Mouse (Mus musculus) layer of hippocampus, postnatal 14 days (tissue): ENCODE data around the gene Gm29797. TPM values are rescaled to one million over a fixed set of nuclear protein-coding genes. Genes with fewer than 3 reads are reported as not detected.

Source experiments
- DNase-seq, 2 experiments: peaks; one replicate each; pipeline ENCODE4 v3.0.0; 2021 to 2022; ENCODE audit warnings: low spot score in 2 of 2, mixed read lengths in 1 of 2
- long read RNA-seq, 2 experiments: library from polyadenylated mRNA; stranded (forward); transcript quantifications; one replicate each; pipeline ENCODE4 v2.0.0; 2021
- total RNA-seq, 2 experiments: library from RNA; stranded (reverse); gene quantifications; 2 replicates each; pipeline ENCODE4 v1.2.3; 2021

Gene Gm29797
- total RNA-seq, result not detected
- long read RNA-seq, experiment 1, result 0 reads
- long read RNA-seq, experiment 2, result 0 reads

DNA sequence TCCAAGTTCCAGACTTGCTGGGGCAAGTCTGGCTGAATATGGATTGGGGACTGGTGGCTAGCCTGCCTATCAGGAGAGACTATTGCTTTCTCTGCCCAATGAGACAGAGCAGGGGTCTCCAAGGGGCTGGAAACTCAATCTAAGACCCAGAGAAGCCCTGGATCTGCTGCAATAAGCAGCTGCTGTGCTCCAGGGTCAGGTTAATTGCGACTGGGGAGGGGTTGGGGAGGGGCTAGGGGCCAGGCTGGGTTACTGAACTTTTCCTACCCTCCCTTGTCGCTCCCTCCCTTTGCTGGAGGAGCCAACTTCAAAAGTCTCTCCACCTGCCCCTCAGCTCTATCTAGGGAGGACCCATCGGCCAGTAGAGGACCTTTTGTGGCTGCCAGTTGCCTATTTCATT, at the start of gene Gm29797:
Gene Gm29797 (plus strand): TSS at position 301 of the 400 bp plus-strand sequence.
- DNase-seq, result no peak

DNA sequence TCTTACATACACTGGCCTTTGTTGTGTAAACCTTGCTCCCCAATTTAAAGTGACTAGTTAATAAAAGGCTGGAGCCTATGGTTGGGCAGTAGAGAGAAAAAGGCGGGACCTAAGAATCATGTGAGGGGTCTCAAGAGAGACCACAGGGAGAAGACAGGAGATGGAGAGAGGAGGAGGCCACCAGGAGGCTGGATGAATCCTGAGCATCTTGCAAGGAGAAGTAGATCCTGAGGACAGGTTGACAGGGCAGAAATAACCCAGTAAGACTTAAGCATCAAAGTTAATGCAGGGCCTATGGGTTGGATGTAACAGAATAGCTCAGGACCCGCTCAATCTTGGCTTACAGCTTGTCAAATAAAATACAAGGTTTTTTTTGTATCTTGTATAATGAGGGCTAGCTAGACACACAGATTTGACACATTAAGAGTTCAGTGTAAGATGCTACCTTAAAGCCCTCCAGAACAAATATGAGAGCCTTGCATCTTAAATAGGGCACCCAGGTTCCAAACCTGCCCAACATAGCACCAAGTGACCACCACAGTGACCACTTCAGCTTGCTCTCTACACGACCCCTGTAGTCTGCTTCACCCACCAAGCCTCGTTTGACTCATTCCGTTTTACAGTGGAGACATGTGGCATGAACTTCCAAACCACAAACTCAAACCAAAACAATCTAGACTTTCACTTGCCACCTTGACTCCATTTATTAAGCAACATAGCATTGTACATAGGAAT, 37.9 kb upstream of the Gm29797 start:
- DNase-seq, result no peak

DNA sequence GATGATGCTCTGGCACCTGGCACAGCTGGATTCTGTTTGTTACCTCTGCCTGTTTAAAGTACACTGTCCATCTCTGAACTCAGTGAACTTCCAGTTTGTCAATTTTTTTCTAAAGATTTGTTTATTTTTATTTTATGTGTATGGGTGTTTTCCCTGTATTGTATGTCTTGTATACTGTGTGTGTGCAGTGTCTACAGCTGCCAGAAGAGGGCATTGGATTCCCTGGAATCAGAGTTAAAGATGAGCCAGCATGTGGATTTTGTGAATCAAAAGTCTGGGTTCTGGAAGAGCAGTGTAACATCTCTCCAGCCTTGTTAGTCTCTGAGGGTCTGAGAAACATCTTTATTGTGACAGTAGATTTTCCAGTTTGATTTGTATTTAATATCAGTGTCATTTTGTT, 33.4 kb upstream of the Gm29797 start:
- peak in 1 of 2 experiments; percentile 37 for DNase-seq

DNA sequence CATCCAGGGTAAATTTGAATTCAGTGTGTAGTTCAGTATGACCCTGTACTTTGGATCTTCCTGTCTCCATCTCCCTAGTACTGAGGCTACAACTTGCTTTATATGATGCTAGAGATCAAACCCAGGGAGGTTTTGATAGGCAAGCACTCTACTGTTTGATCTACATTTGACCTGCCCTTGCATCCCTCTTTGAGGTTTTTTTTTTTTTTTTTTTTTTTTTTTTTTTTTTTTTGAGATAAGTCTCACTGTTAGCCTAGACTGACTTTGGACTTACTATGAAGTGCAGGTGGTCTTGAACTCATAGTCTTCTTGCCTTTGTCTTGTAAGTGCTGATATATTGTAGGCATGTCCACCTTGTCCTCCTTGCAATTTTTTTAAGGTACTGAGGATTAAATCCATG, 28.4 kb upstream of the Gm29797 start:
- DNase-seq, result no peak

DNA sequence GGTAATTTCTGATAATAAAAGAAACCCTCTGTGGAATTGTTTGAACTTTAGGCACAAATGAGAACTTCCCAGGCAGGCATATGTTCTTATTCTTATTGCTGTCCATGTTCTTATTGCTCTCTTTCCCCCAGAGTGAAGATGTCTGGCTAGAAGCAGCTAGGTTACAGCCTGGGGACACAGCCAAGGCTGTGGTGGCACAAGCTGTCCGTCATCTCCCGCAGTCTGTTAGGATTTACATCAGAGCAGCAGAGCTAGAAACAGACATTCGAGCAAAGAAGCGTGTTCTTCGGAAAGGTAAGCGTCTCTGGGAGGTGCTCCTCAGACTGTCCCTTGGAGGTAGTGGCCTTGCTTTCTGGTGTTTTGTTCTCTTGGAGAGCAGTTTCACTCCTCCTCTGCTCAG, 24.2 kb upstream of the Gm29797 start:
- peak; percentile 22 to 27 for DNase-seq

DNA sequence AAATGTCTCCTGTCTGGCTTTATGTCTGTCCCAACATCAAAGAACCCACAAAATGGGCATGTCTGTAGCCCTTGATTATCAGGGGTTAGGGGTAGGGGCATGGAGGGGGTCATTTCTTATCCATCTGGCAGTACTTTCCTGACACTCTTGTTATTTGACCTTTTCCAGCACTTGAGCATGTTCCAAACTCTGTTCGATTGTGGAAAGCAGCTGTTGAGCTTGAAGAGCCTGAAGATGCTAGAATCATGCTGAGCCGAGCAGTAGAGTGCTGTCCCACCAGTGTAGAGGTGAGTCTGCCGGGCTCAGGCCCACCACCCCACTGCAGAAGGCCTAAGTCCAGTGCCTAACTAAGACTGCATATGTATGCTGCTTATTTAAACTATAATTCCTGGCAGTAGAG, 21.0 kb upstream of the Gm29797 start:
- no peak for DNase-seq

DNA sequence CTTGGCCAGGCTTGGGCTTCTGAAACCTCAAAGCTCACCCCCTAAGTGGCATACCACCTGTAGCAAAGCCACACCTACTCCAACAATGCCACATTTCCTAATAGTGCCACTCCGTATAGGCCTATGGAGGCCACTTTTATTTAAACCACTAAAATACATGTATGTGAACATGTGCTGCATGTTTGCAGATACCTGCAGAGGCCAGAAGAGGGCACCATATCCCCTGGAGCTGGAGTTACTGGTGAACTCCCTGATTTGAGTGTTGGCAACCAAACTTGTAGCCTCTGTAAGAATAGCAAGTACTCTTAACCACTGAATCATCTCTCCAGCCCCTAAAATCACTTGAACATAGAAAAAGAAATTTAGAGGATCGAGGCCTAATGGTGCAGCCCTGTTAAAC, 12.5 kb upstream of the Gm29797 start:
- no peak for DNase-seq

DNA sequence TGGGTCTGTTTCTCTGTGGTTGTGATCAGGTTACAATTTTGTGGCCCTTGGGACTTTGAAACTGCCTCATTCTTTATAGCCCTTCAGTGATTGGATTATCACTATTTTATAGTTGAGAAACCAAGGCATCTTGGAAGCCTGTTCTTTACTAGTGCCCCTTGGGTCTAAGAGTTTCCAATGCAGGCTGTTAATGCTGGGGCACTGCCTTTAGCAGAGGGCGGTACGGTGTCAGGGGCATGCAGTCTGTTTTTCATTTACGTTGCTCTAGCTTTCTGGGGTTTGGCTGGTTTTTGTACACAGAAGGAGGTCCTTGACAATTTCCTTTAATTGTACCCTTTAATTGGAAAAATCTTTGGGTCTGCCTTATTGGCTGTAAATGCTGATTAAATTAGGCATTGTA, 11.2 kb upstream of the Gm29797 start:
- DNase-seq, result no peak

DNA sequence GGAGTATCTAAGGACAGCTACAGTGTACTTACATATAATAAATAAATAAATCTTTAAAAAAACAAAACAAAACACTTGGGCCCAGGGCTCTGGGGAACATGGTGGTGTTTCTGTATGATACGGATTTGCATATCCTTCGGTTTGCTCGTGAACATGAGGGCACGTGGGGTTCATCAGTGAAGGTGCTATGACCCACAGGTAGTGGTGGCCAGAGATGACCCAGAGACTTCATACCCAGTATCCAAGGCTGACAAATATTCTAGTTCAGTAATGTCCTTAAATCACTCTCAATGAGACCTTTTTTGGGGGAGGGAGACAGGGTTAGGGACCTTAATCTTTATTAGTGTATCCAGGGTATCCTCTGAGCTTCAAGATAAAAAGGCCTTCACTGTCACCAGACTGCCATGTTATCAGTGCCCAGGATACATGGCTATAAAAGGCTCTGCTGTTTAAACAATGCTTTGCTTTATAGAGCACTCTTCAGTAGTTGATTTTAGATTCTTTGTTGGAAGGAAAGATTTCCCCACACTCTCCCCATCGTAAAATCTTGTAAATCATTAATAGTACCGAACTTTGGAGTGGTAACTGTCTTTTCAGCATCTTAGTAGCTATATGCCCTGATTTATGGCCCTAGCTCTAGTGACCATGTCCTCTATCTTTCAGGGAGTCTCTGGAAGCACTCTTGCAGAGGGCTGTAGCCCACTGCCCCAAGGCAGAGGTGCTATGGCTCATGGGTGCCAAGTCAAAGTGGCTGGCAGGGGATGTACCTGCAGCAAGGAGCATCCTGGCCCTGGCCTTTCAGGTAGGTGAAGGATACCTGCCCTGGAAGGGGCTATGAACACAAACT, 10.0 kb upstream of the Gm29797 start:
- DNase-seq, result no peak

DNA sequence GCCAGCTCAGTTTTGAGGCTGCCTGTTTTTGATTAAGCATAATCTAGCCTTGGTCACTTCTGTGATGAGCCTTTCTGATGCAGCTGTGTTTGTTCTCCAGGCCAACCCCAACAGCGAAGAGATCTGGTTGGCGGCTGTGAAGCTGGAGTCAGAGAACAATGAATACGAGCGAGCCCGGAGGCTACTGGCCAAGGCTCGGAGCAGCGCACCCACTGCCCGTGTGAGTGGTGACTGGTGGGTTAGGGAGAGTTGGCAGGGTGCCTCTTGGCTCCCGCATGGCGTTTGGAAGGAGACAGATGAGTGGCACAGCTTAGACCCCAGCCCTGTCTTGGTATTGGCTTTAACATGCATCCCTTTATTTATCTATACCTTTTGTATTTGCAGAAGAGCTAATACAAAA, 7.9 kb upstream of the Gm29797 start:
- no peak for DNase-seq

DNA sequence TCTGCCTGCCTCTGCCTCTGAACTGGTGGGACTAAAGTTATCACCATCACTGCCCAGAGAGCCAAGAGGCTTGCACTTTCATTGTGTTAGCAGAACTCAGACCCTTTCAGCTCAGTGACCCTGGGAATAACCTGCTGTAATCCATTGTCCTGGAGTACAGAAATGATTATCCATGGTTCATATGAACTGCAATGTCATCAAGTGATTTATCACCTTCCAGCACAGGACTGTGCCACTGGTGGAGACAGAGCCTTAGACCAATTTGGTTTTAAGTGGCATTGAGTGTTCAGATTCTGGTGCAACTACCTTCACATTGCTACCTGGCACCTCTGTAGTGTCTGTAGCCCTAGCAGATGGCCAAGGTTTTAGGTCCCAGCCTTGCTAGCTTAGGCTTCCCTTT, 3.8 kb upstream of the Gm29797 start:
- no peak for DNase-seq

DNA sequence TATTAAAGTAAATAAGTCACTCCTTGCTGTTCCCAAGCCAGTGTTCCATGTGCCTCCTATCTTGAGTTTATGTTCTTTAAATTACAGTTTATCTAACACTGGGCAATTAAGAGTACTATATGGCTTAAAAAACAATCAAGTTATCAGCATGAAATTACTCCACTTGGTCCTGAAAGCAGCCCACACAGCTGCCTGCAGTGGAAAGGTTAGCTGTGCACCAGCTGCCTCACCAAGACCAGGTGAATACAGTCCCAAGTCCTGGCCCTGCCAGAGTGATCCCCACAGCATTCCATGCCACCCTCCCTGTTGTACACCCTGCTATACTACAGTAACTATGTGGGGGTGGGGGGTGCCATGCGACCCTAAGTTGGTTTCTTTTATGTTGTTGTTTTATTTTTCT, 3.3 kb upstream of the Gm29797 start:
- DNase-seq, result no peak

DNA sequence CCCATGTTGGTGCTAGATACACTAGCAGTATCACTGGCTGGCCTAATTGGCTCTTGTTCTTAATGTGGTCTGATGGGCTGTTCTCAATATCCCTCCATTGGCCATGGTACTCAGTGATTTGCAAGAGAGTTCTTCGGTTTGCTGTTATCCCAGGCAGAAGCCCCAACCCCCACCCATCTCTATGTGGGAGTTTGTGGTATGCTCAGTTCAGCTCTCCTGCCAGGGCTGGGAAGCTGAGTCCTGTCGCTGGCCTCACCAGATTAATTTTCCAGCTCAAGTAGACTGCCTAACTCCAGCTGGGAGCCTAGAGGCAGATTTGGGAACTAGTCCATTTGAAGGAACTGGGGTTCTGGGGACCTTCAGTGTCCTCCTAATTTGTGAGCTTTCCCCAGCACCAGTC, 607 bp downstream of the Gm29797 start:
- no peak for DNase-seq

DNA sequence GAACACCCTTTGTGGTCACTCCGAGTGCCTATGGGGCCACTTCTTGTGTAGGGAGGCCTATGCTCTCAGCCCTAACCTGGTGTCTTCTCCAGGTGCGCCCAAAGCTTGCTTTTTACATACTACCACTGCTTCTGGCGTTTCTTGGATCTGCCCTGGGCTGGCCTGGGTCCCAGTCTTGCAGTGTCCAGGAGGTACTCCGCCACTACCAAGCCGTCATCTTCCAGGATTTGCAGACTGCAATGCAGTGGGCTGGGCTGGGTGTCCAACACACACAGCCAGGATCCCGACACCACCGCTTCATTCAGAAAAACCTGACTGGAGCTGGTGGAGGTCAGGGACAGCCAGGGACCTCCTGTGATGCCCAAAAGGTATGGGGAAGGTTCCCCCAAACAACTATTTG, 1.7 kb downstream of the Gm29797 start:
- no peak for DNase-seq

DNA sequence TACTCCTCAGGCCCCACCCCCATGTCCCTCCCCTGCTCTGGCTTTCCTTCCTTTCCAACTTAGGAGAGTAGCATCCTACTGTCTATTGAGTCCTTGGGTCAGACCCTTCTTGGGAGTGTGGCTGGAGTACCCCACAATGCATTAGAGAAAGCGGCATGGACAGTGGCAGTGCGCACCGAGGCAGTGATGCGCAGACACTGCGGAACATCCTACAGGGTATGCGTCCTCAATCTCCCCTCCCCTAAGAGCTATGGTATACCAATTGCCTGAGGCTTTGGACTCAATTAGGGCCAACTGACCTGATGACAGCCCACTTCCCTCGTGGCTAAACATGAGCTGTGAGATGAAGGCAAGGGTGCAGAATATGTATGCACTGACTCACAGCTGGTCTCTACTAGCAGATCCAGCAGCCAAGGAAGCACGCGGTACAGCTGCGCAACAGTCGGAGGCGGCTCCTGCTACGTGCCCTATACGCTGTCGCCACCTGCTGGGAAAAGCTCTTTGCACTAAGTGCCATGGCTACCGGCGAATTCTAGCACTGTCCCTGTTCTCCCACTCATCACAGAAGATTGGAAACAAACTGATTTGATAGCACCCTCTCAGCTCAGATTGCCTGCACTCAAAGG, 2.2 kb downstream of the Gm29797 start:
- DNase-seq, result peak; percentile 58 to 59

DNA sequence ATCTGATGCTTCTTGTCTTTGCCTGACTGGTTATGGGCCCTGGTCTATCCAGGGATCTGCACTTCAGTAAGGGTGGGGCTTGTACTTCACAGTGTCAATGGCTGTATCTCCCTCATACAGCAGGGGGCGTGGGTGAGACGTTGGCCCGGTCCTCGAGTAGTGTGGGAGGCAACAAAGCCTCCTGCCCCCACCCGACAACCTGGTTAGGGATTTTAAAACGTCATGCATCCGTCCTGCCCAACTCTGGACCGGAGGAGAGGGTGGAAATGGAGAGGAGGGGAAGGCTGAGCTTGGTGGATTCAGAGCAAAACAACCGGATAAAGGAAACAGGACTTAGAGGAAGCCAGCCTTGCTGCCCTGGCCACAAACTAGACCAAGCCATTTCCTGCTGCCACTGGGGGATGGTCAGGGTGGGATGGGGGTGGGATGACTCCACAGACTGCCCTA, 2.8 kb downstream of the Gm29797 start:
- DNase-seq, result peak; percentile 83 to 90

DNA sequence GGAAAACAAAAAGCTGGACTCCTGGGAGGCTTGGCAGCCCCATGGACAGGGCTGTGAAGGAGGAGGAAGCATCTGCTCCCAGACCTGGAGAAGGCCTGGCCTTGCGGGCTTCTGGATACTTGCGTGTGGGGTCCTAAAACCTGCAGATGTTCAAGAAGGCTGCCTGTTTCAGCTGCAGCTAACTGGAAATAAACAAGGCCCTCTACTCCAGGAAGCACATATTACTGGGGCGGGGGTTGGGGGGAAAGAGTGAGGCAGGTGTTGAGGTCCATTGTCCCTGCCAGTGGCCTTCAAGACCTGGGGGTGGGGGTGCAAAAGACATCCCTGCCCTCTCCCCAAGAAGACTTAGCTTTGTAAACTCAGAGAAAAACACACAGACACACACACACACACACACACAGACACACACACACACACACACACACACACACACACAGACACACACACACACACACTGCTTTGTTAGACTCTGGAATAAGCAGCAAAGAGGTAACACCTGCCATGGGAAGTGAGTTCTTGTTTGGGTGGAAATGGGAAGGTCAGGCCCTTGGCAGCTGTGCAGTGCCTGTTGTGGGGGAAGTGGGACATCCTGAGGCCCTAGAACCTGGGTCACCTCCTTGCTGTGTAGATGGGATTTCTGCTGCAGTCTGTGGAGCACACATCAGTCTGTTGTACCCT, 5.9 kb downstream of the Gm29797 start:
- DNase-seq, result no peak

DNA sequence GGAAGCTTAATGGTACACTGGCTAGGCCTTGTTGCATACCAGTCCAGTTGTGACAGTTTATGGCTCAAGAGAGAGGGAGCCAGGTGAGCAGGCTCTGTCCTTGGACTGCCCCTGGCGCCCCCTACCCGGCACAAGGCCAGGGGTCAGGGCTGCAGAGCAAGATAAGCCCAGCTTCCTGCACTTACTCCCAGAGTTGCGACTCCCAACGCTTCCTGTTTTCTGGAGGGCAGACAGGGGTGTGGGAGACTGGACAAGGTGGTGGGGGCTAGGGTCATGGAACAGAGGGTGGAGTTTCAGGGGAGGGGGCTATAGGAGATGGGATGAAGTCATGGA, 6.4 kb downstream of the Gm29797 start:
- no peak for DNase-seq

DNA sequence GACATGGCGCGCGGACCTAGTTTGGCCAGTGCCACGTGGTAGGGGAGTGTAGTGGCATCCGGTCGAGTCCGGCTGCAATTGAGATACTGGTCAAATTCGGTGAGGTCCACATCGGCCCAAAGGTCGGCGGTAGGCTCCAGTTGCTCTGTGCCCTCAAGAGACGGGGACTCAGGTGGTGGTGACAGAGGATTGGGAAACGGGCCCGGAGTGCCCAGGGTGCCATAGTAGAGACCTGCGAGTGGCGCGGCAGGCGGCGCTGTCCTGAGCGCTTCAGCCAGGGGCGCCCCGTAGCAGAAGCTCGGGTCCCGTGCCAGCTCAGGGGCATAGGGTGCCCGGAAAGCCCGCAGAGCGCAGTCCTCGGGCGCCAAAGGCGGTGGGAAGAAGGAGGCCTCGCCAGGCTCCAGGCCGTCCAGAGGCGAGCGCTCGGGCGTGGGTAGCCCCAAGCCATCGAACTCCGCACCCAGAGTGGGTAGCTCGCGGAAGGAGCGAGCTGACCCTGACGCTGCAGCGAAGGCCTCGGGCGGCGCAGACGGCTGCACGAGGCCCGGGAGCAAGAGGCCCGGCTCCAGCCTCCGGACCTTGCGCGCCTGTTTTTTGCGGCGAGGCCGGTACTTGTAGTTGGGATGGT, 13.6 kb downstream of the Gm29797 start:
- DNase-seq, result no peak

DNA sequence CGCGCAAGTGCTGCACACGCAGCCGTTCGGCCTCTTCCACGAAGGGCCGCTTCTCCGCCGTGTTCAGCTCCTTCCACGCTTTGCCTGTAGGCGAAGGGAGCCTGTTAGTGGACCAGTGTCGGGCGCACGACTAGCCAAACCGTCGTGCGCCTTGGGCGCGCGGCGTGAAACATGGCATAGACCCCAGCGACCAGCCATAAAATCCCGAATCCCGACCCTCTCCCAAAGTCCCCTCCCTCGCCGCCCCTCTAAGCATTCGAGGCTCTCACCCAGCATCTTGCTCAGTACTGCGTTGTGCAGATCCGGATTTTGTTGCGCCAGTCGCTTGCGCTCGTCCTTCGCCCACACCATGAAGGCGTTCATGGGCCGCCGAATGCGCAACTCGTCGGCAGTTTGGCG, 14.1 kb downstream of the Gm29797 start:
- no peak for DNase-seq

DNA sequence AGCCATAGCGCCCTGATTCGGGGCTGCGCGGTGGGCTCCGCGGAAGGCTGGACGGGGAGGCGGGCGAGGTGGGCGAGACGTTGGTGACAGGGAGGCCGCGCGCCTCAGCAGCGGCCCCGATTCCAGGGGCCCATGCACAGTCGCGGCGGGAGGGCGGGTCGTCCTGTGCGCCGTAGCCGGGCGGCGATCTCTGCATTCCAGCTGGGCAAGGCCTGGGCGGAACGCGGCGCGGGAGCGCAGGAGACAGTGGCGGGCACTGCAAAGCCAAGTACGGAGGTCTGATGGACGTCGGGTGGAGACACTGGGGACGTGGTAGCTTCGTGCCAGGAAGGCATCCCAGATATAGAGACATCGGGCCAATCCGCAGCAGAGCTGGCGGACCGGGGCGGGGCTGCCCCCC, 14.5 kb downstream of the Gm29797 start, which contains the start of gene Sox18:
Gene Sox18 (minus strand): TSS at position 315 of the 400 bp plus-strand sequence.
- DNase-seq, result no peak
